Mouse (Mus musculus) G1E (cell line): ENCODE results near the gene Kif11. TPM values are rescaled to one million over a fixed set of nuclear protein-coding genes. Genes with fewer than 3 reads are reported as not detected.

Source experiments
- ATAC-seq: 2 replicates; pipeline ENCODE4 v1.8.0; 2016; ENCODE audit warnings: mild to moderate bottlenecking; ENCODE audit not compliant: insufficient number of reproducible peaks, poor library complexity, low FRiP score, severe bottlenecking; ENCODE audit errors: extremely low read depth
- DNase-seq: peaks from one replicate; pipeline ENCODE4 v3.0.0; 2012; ENCODE audit warnings: low spot score
- H3K27me3 ChIP-seq: 2 replicates; pipeline ENCODE4 v1.6.1; 2012; ENCODE audit warnings: mild to moderate bottlenecking, low read length, inconsistent platforms; ENCODE audit not compliant: insufficient read depth
- H3K36me3 ChIP-seq: replicated peaks from 2 replicates; pipeline ENCODE3; 2012; ENCODE audit warnings: mild to moderate bottlenecking, inconsistent platforms
- H3K4me1 ChIP-seq: 2 replicates; pipeline ENCODE4 v1.6.1; 2012; ENCODE audit warnings: low read depth, low read length, inconsistent platforms, mixed read lengths; ENCODE audit not compliant: insufficient read depth
- H3K4me3 ChIP-seq: 2 replicates; pipeline ENCODE4 v1.5.1; 2012; ENCODE audit warnings: low read depth, mild to moderate bottlenecking, inconsistent platforms, low read length, moderate library complexity, mixed read lengths
- H3K9me3 ChIP-seq: replicated peaks from 2 replicates; pipeline ENCODE4 v1.6.1; 2012; ENCODE audit warnings: inconsistent platforms
- CTCF ChIP-seq: IDR thresholded peaks from 2 replicates; pipeline ENCODE4 v1.5.1; 2012; ENCODE audit warnings: low read depth, low read length, inconsistent platforms, mixed read lengths
- GATA1 ChIP-seq: IDR thresholded peaks from 2 replicates; pipeline ENCODE4 v1.6.1; 2012; ENCODE audit warnings: borderline replicate concordance, low read length, inconsistent platforms, mixed read lengths
- GATA2 ChIP-seq: IDR thresholded peaks from 2 replicates; pipeline ENCODE4 v1.6.1; 2012; ENCODE audit warnings: low read depth, low read length, inconsistent platforms, borderline replicate concordance
- POLR2AphosphoS5 ChIP-seq: IDR thresholded peaks from 2 replicates; pipeline ENCODE4 v1.6.1; 2012; ENCODE audit warnings: low read depth, low read length, inconsistent platforms; ENCODE audit not compliant: insufficient replicate concordance
- TAL1 ChIP-seq: conservative IDR thresholded peaks from 2 replicates; pipeline ENCODE4 v1.6.1; 2012; ENCODE audit warnings: low read depth, low read length, inconsistent platforms, mixed read lengths
- polyA plus RNA-seq: library from polyadenylated mRNA; stranded (reverse); fragments of >175 nt; gene quantifications from 2 replicates; pipeline ENCODE4 v1.2.3, GENCODE M21; 2012
- total RNA-seq, 2 experiments: library from RNA; stranded (forward) in 1 of 2; stranded (reverse) in 1 of 2; fragments of 200-1000 nt in 1 of 2; fragments of >200 nt in 1 of 2; fragmentation: Nextera tagmentation in 1 of 2; gene quantifications; 2 replicates each; pipeline ENCODE4 v1.2.3; 2014 to 2017

The Kif11 gene
- total and polyA plus RNA-seq, 3 experiments = 6.6 to 200 (median 177) TPM

GRCm38 (mm10) chr19:37466403-37466802 is 90.2 kb downstream of the Kif11 start:
- peaks cover 27% of the 10 kb centered on the region for H3K4me1 ChIP-seq
- TF ChIP-seq CTCF (no peak), TAL1 (no peak), POLR2AphosphoS5 (no peak), GATA2 (no peak), GATA1 (no peak)
- no peaks in the 10 kb centered on the region; the same call in 1 of the 2 replicates for H3K27me3 ChIP-seq
- H3K9me3 ChIP-seq = no peaks in the 10 kb centered on the region
- no peak overlapping the region for H3K4me3 ChIP-seq
- ATAC-seq (no peak), DNase-seq (no peak)
- H3K36me3 ChIP-seq = no peaks in the 10 kb centered on the region

GRCm38 (mm10) chr19:37466978-37467377 is 90.8 kb downstream of the Kif11 start:
- Histone ChIP-seq H3K9me3 (no peaks in the 10 kb centered on the region), H3K4me3 (no peak overlapping the region), H3K4me1 (peaks cover 27% of the 10 kb centered on the region), H3K36me3 (no peaks in the 10 kb centered on the region), H3K27me3 (no peaks in the 10 kb centered on the region; the same call in 1 of the 2 replicates)
- ATAC-seq = no peak
- no peak for TF ChIP-seq CTCF
- no peak for TF ChIP-seq POLR2AphosphoS5
- TF ChIP-seq GATA1 = no peak
- no peak for TF ChIP-seq GATA2
- no peak for TF ChIP-seq TAL1
- no peak for DNase-seq

- Histone ChIP-seq H3K9me3 (no peaks in the 10 kb centered on the region), H3K4me3 (no peak overlapping the region), H3K27me3 (no peaks in the 10 kb centered on the region; the same call in 1 of the 2 replicates), H3K4me1 (peaks cover 37% of the 10 kb centered on the region), H3K36me3 (no peaks in the 10 kb centered on the region)
- DNase-seq (no peak), ATAC-seq (no peak)
- no peak for TF ChIP-seq POLR2AphosphoS5
- TF ChIP-seq TAL1 = no peak
- TF ChIP-seq CTCF = no peak
- no peak for TF ChIP-seq GATA2
Observed at GRCm38 (mm10) chr19:37468841-37469566, 92.8 kb downstream of the Kif11 start.

Other genes with a start within 250 kb of the Kif11 start
- gene March5, start 168.9 kb upstream of the Kif11 start, total RNA-seq (2014; fragmentation: Nextera tagmentation) = 131 and 133 TPM in 2 replicates
- 125 and 129 TPM in 2 replicates for gene March5, start 168.9 kb upstream of the Kif11 start, total RNA-seq (2017)
- gene March5, start 168.9 kb upstream of the Kif11 start, polyA plus RNA-seq = 64.5 and 92.4 TPM in 2 replicates
- gene Cpeb3, start 167.8 kb upstream of the Kif11 start, total RNA-seq (2014; fragmentation: Nextera tagmentation) = 3.9 and 5.2 TPM in 2 replicates
- 2.0 and 2.4 TPM in 2 replicates for gene Cpeb3, start 167.8 kb upstream of the Kif11 start, total RNA-seq (2017)
- 2.0 and 2.9 TPM in 2 replicates for gene Cpeb3, start 167.8 kb upstream of the Kif11 start, polyA plus RNA-seq
- 120 and 139 TPM in 2 replicates for gene Ide, start 38.6 kb upstream of the Kif11 start, total RNA-seq (2014; fragmentation: Nextera tagmentation)
- 63.0 and 79.1 TPM in 2 replicates for gene Ide, start 38.6 kb upstream of the Kif11 start, total RNA-seq (2017)
- gene Ide, start 38.6 kb upstream of the Kif11 start, polyA plus RNA-seq = 8.7 and 9.1 TPM in 2 replicates
- 70.5 and 74.0 TPM in 2 replicates for gene Hhex, start 58.4 kb downstream of the Kif11 start, total RNA-seq (2014; fragmentation: Nextera tagmentation)
- gene Hhex, start 58.4 kb downstream of the Kif11 start, total RNA-seq (2017) = 33.6 and 45.2 TPM in 2 replicates
- 214 and 327 TPM in 2 replicates for gene Hhex, start 58.4 kb downstream of the Kif11 start, polyA plus RNA-seq
- gene Exoc6, start 174.0 kb downstream of the Kif11 start, total RNA-seq (2014; fragmentation: Nextera tagmentation) = 90.4 and 92.8 TPM in 2 replicates
- gene Exoc6, start 174.0 kb downstream of the Kif11 start, total RNA-seq (2017) = 100 and 117 TPM in 2 replicates
- 25.6 and 26.0 TPM in 2 replicates for gene Exoc6, start 174.0 kb downstream of the Kif11 start, polyA plus RNA-seq